Mouse (Mus musculus) hindbrain, embryonic 10.5 days (tissue): ENCODE measurements at regions not wholly inside any gene's neighbourhood (a gene's known extent, or its start where the extent isn't known, plus 50 kb on each side); places are given as distances from the start of the nearest gene placed in this dataset.

ENCODE experiments used
- DNase-seq: peaks from one replicate; pipeline ENCODE4 v3.0.0-alpha.2; 2017; ENCODE audit warnings: low spot score
- H3K27ac ChIP-seq: fragments of 300-500 bp; sonication (generic); 2 replicates; pipeline ENCODE4 v1.5.1; 2016; ENCODE audit warnings: mild to moderate bottlenecking, moderate library complexity
- H3K27me3 ChIP-seq: fragments of 300-500 bp; sonication (generic); 2 replicates; pipeline ENCODE4 v1.6.1; 2016; ENCODE audit warnings: mild to moderate bottlenecking; ENCODE audit not compliant: poor library complexity, insufficient read depth, severe bottlenecking
- H3K36me3 ChIP-seq: fragments of 300-500 bp; sonication (generic); 2 replicates; pipeline ENCODE4 v1.6.1; 2016; ENCODE audit warnings: mild to moderate bottlenecking, moderate library complexity
- H3K4me1 ChIP-seq: fragments of 300-500 bp; sonication (generic); replicated peaks from 2 replicates; pipeline ENCODE4 v1.6.1; 2016; ENCODE audit warnings: mild to moderate bottlenecking
- H3K4me3 ChIP-seq: fragments of 300-500 bp; sonication (generic); 2 replicates; pipeline ENCODE4 v1.5.1; 2016; ENCODE audit warnings: mild to moderate bottlenecking, moderate library complexity
- H3K9me3 ChIP-seq: fragments of 300-500 bp; sonication (generic); 2 replicates; pipeline ENCODE4 v1.6.1; 2016; ENCODE audit warnings: mild to moderate bottlenecking, moderate library complexity
- WGBS: fragments of 180-500 bp; shearing (Covaris S2); methylation state at CpG from one replicate; pipeline ENCODE4 v1.1.7; 2016; 5-methylcytosine and 5-hydroxymethylcytosine counted together

GRCm38 (mm10) chr16:37459533-37459890 is 74.8 kb upstream of the Stxbp5l start:
- Histone ChIP-seq H3K4me3 (no peak overlapping the region), H3K4me1 (no peaks in the 10 kb centered on the region), H3K27me3 (no peaks in the 10 kb centered on the region), H3K36me3 (no peaks in the 10 kb centered on the region), H3K27ac (no peak overlapping the region), H3K9me3 (no peaks in the 10 kb centered on the region)
- 91% methylated on average over 5 of the region's 5 CpGs for WGBS
- no peak for DNase-seq

GRCm38 (mm10) chr16:37458592-37459532 is 74.1 kb upstream of the Stxbp5l start:
- WGBS, result 86% methylated on average over 4 of the region's 4 CpGs

GRCm38 (mm10) chr16:37455971-37456370 is 71.2 kb upstream of the Stxbp5l start:
- 71% methylated on average over 2 of the region's 2 CpGs for WGBS
- Histone ChIP-seq H3K9me3 (no peaks in the 10 kb centered on the region), H3K36me3 (no peaks in the 10 kb centered on the region), H3K27me3 (no peaks in the 10 kb centered on the region), H3K4me3 (no peak overlapping the region), H3K27ac (no peak overlapping the region), H3K4me1 (no peaks in the 10 kb centered on the region)
- no peak for DNase-seq

More at GRCm38 (mm10) chr16:37458592-37459532, 74.1 kb upstream of the Stxbp5l start:
- Histone ChIP-seq H3K27ac (no peak overlapping the region), H3K4me3 (no peak overlapping the region), H3K27me3 (no peaks in the 10 kb centered on the region), H3K36me3 (no peaks in the 10 kb centered on the region), H3K4me1 (no peaks in the 10 kb centered on the region), H3K9me3 (no peaks in the 10 kb centered on the region)
- DNase-seq, result no peak

GRCm38 (mm10) chr16:37449846-37450245 is 65.1 kb upstream of the Stxbp5l start:
- DNase-seq, result no peak
- WGBS, result 94% methylated on average over 5 of the region's 5 CpGs
- Histone ChIP-seq H3K4me3 (no peak overlapping the region), H3K4me1 (no peaks in the 10 kb centered on the region), H3K36me3 (no peaks in the 10 kb centered on the region), H3K27me3 (no peaks in the 10 kb centered on the region), H3K9me3 (no peaks in the 10 kb centered on the region), H3K27ac (no peak overlapping the region)

GRCm38 (mm10) chr16:37445756-37446155 is 61.0 kb upstream of the Stxbp5l start:
- no peaks in the 10 kb centered on the region for H3K36me3 ChIP-seq
- H3K4me1 ChIP-seq, result no peaks in the 10 kb centered on the region
- H3K4me3 ChIP-seq, result no peak overlapping the region
- no peaks in the 10 kb centered on the region for H3K27me3 ChIP-seq
- 75% methylated on average over 1 of the region's 1 CpGs for WGBS
- no peak overlapping the region for H3K27ac ChIP-seq
- no peak for DNase-seq
- H3K9me3 ChIP-seq, result no peaks in the 10 kb centered on the region

GRCm38 (mm10) chr16:37442936-37443335 is 58.2 kb upstream of the Stxbp5l start:
- Histone ChIP-seq H3K27ac (no peak overlapping the region), H3K4me3 (no peak overlapping the region), H3K36me3 (no peaks in the 10 kb centered on the region), H3K9me3 (no peaks in the 10 kb centered on the region), H3K27me3 (no peaks in the 10 kb centered on the region), H3K4me1 (no peaks in the 10 kb centered on the region)
- no peak for DNase-seq
- WGBS, result 59% methylated on average over 6 of the region's 6 CpGs

GRCm38 (mm10) chr16:37442481-37442880 is 57.7 kb upstream of the Stxbp5l start:
- DNase-seq, result no peak

GRCm38 (mm10) chr16:37440628-37441164 is 55.9 kb upstream of the Stxbp5l start:
- peak; percentile 3 for DNase-seq
- H3K27ac ChIP-seq, result no peak overlapping the region
- H3K9me3 ChIP-seq, result no peaks in the 10 kb centered on the region
- no peaks in the 10 kb centered on the region for H3K27me3 ChIP-seq
- WGBS, result 83% methylated on average over 14 of the region's 14 CpGs
- no peaks in the 10 kb centered on the region for H3K36me3 ChIP-seq
- no peak overlapping the region for H3K4me3 ChIP-seq
- no peaks in the 10 kb centered on the region for H3K4me1 ChIP-seq

More at GRCm38 (mm10) chr16:37442481-37442880, 57.7 kb upstream of the Stxbp5l start:
- no peaks in the 10 kb centered on the region for H3K27me3 ChIP-seq
- H3K4me1 ChIP-seq, result no peaks in the 10 kb centered on the region
- no peaks in the 10 kb centered on the region for H3K36me3 ChIP-seq
- no peaks in the 10 kb centered on the region for H3K9me3 ChIP-seq
- no peak overlapping the region for H3K4me3 ChIP-seq
- 93% methylated on average over 6 of the region's 6 CpGs for WGBS
- no peak overlapping the region for H3K27ac ChIP-seq
